Mouse (Mus musculus) right cerebral cortex, adult 18-20 months (tissue): ENCODE measurements around the gene Hist1h3e.
"Not testable (repeated sequence)": the region's sequence is repeated elsewhere in the genome, so short reads cannot be mapped to it uniquely, and the experiment has no call there.

ENCODE experiments used
- DNase-seq: peaks from one replicate; pipeline ENCODE4 v3.0.0; 2022; ENCODE audit warnings: mixed read lengths

Hist1h3e gene

DNA sequence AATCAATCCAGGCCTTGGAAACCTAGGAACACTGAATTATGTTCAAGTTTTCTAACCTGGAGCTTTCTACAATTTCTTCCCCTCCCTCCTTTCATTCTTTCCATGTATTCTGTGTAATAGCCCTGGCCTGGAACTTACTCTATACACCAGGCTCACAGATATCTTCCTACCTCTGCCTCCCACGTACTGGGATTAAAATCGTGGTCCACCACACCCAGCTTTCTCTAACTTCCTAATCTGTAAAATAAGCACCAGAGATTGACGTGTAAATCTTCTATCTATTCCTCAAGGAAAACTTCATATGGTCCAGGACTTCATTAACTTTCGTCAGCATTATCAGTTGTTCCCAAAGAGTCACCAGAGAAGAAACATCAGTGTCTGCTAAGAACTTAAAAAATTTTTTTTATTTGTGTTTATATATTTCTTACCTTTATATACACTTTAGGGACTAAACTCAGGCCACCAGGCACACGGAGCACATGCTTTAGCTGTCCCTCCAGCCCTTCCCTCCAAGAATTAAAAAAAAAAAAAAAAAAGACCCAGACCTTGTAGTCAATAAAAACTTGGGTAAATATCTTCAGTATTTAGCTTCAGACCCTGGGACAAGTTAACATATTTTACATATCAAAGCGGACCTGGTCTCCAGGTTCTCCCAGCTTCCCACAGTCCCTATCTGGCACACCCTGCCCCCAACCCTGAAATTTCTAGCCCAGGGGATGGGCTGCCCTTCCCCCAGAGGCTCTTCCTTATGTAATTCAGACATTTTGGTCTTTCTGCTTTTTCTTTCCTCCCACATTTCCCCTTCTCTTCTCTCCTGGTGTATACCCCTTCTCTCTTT is 20.3 kb upstream of the Hist1h3e start:
- DNase-seq: no peak

DNA sequence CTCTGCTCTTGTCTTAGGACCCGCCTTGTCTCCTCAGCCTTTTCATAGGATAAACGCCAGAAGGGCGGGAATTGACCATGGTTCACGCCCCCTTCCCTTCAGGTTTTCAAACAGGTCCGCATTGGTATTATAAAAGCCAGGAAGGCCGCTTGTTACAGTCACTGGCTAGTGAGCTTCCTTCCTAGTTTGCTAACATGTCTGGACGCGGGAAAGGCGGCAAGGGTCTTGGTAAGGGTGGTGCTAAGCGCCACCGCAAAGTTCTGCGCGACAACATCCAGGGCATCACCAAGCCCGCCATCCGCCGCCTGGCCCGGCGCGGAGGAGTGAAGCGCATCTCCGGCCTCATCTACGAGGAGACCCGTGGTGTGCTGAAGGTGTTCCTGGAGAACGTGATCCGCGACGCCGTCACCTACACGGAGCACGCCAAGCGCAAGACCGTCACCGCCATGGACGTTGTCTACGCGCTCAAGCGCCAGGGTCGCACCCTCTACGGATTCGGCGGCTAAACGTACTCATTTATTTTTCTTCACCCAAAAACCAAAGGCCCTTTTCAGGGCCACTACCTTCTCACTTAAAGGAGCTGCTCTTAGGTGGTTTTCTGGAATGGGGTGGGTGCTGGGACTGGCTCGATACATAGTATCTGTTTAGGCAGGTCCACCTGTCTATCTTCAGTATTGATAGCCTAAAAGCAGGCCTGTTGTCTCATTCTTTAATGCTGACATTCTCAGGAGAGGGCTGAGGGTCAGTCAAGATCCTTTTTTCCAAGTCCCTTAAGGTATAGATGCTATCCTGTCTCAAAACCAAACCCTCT is 19.4 kb upstream of the Hist1h3e start, which contains the start of gene Hist1h4d:
TSS of gene Hist1h4d (plus strand) at position 191 of the 811 bp plus-strand sequence.
- DNase-seq: peak; percentile 96

GRCm38 (mm10) chr13:23577835-23578234 is 15.7 kb upstream of the Hist1h3e start:
- DNase-seq: no peak

GRCm38 (mm10) chr13:23576906-23577639 is 14.9 kb upstream of the Hist1h3e start:
- no peak for DNase-seq

DNA sequence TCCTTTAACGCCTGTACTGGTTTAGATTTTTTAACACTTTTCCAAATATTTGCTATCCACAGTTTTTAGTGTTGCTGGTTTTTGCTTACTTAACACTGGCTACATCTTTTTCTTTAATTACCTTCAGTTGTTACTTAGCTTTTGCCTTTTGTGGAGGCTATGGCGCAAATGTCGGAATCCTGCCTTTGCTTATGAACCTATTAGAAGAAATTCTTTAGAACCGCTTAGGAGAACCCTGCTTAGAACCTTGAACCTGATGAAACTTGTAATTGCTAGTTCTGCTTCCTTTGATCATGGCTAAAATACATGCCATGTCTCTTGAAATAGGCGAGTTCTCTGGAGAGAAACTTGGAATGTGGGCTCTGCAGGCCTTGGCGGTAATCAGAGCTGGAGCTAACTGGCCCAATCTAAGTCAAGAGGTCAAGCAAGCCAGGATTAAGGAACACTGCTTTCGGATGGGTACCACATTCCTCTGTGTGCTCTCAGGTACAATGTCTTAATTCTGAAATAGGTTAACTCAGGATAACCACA is 14.2 kb upstream of the Hist1h3e start:
- DNase-seq: no peak

DNA sequence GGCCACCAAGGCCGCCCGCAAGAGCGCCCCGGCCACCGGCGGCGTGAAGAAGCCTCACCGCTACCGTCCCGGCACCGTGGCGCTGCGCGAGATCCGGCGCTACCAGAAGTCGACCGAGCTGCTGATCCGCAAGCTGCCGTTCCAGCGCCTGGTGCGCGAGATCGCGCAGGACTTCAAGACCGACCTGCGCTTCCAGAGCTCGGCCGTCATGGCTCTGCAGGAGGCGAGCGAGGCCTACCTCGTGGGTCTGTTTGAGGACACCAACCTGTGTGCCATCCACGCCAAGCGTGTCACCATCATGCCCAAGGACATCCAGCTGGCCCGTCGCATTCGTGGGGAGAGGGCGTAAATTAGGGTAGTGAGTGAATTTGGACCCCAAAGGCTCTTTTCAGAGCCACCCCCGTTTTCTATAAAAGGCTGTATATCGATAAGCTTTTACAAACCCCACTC is 13.7 kb upstream of the Hist1h3e start:
- not testable (repeated sequence) for DNase-seq

DNA sequence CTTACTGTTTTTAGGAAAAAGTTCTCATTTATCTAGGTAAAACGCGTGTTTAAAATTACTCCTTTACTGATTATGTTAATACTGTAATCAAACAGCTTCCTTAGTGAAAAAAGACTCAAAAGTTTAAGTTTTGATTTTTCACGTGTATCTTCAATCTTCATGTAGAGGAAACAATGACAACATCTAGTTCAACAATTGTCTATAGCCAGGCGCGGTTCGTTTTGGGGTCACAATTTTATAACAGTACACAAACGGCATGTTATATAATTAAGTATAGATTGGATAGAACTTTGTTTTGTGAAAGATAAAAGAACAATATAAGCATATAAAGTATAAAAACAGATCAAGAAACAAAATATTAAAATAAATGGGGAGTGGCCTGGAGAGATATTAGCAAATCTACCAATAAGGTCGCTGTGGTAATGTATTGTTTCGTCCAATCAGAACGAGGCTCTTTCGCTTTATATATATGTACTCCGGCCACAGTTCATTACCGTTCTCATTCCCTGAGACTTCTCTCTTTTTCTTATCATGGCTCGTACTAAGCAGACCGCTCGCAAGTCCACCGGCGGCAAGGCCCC is 13.2 kb upstream of the Hist1h3e start, which contains the start of gene Hist1h3d:
TSS of gene Hist1h3d (plus strand) at position 493 of the 581 bp plus-strand sequence.
- DNase-seq: peak; percentile 72

DNA sequence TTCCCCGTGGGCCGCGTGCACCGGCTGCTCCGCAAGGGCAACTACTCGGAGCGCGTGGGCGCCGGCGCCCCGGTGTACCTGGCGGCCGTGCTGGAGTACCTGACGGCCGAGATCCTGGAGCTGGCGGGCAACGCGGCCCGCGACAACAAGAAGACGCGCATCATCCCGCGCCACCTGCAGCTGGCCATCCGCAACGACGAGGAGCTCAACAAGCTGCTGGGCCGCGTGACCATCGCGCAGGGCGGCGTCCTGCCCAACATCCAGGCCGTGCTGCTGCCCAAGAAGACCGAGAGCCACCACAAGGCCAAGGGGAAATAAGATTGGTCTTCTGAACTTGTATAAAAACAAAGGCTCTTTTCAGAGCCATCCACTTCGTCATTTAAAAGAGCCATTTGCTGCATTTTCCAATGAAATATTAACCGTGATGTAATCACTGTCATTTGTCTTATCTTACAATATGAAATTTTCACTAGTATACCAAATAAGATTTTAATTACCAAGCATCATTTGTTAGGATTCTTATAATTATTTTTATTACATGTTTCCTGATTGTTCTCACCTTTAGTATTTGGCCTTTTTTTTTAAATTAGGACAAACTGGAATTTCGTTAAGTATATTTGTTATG is 12.5 kb upstream of the Hist1h3e start:
- not testable (repeated sequence) for DNase-seq

- DNase-seq: peak; percentile 95
Observed at GRCm38 (mm10) chr13:23573898-23574524, 11.8 kb upstream of the Hist1h3e start, which contains the start of the genes Hist1h2bf and Hist1h2ad. Gene Hist1h2bf, minus strand, starts transcription at chr13:23574196. Gene Hist1h2ad, plus strand, starts transcription at chr13:23574381.

DNA sequence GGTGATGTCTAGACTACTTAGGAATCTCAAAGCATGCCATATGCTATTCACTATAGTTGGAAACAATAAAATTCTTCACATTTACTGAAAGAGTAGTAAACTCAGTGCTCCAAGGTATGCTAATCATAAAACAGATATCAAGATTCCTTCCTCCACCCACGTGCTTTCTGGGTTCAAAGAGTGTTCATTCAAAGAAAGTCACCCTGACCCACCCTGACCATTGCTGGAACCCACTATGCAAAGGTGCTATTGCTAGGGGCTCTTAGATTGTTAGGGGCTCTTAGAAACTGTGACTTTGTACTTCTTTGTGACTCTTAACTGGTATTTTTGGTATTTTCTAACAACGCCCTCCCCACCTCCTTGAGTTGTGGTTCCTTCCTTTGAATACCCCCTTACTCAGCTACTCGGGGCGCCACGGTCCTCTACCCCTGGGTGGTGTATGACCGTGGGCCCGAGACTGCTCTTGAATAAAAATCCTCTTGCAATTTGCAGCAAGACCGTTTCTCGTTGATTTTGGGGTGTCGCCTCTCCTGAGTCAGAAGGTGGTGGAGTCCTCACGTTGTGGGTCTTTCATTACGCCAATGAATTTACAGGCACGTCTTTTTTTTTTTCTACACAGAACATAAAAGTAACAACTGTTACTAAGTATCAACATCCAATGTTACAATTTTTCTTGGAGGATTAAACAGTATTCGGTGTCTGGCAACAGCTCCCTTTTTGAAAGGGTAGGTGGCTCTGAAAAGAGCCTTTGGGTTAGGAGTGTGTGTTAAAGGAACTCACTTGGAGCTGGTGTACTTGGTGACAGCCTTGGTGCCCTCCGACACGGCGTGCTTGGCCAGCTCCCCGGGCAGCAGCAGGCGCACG is 11.1 kb upstream of the Hist1h3e start:
- DNase-seq: not testable (repeated sequence)

- DNase-seq: no peak
Observed at GRCm38 (mm10) chr13:23572218-23573033, 10.3 kb upstream of the Hist1h3e start.

GRCm38 (mm10) chr13:23571504-23572217 is 9.5 kb upstream of the Hist1h3e start:
- not testable (repeated sequence) for DNase-seq

DNA sequence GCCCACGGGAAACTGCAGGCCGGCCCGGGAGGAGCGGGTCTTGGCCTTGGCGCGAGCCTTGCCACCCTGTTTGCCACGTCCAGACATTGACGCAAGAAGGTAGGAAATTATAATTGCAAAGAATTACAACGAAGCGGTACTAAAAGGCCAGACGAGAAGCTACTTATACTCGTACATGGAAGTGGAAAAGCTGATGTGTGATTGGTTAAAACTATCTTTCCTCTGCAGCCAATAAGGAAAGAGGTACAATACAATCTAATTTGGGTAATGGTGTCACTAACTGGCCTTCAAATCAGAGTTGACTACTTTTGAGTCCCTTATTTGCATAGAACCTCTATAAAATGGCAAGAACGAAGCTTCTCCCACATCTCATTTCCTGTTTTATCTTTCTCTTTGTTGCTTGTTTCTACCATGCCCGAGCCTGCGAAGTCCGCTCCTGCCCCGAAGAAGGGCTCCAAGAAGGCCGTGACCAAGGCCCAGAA is 8.9 kb upstream of the Hist1h3e start, which contains the start of the genes Hist1h2ae and Hist1h2bg:
TSS of gene Hist1h2ae (minus strand) at position 199 of the 482 bp plus-strand sequence.
TSS of gene Hist1h2bg (plus strand) at position 375 of the 482 bp plus-strand sequence.
- DNase-seq: peak; percentile 76

DNA sequence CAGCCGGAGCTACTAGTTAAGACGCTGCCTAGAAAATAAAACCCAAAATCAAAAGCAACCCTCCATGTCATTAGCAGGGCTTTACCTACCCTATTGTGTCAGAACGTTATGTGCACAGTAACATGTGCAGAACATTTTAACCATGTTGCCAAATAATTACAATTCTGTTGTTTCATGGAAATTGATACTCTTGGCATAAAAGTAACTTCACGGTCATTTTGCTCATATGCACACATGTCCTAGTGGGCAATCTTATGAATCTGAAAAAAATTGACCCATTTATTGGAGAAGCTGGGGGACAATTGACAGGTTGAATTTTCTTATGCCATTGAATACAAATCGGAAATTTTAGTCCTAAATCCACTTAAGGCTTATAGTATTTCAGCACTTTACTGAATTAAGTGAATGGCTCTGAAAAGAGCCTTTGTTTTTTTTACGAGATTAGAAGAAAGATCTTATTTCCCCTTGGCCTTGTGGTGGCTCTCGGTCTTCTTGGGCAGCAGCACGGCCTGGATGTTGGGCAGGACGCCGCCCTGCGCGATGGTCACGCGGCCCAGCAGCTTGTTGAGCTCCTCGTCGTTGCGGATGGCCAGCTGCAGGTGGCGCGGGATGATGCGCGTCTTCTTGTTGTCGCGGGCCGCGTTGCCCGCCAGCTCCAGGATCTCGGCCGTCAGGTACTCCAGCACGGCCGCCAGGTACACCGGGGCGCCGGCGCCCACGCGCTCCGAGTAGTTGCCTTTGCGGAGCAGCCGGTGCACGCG is 8.3 kb upstream of the Hist1h3e start:
- not testable (repeated sequence) for DNase-seq

GRCm38 (mm10) chr13:23564482-23564881 is 2.3 kb upstream of the Hist1h3e start:
- DNase-seq: no peak

DNA sequence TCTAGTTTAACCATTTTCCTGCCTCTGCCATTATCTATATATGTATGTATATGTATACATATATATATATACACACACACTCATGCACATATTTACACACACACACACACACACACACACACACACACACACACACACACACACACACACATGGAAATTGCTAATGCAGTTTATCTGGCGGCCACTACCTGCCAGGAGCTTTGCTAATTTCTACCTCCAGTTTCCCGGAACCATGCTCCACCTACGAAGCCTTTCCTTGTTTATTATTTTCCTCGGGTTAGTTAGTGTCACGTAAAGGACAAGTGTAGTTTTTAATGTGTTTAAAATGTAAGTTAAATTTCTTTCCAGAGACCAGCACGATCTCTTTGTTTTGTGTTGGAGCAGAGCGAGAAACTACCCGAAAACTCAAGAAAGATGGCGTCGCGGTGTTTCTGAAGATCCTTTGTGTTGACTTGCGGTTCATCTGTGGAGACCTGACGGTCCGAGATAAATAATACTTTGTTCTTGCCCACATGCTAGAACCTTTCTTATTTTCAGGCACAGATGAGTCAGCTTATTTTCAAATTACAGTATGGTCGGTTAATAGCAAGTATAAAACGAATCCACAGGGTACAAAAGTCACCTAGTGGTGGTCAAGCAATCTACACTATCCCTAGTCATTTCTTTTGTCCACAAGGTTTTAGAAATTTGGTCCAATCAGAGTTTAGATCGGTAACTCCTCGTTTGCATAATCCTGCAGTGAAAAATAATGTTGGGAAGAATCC is 712 bp upstream of the Hist1h3e start:
- DNase-seq: no peak
